Mouse (Mus musculus) testis, adult 2 months (tissue): Measurements from ENCODE around the gene Htr2c. TPM values are rescaled to one million over a fixed set of nuclear protein-coding genes. Genes with fewer than 3 reads are reported as not detected.

ENCODE experiments used
- H3K27ac ChIP-seq: fragments of 200-500 bp; 2 replicates; pipeline ENCODE4 v1.5.1; 2012; ENCODE audit warnings: low read depth, low read length; ENCODE audit not compliant: control insufficient read depth, insufficient read depth
- H3K27me3 ChIP-seq: fragments of 200-500 bp; 2 replicates; pipeline ENCODE4 v1.6.1; 2012; ENCODE audit warnings: mild to moderate bottlenecking, low read length, moderate library complexity; ENCODE audit not compliant: control insufficient read depth, insufficient read depth
- H3K36me3 ChIP-seq: fragments of 200-500 bp; 2 replicates; pipeline ENCODE4 v1.6.1; 2012; ENCODE audit warnings: mild to moderate bottlenecking, low read length; ENCODE audit not compliant: control insufficient read depth, insufficient read depth
- H3K4me1 ChIP-seq: fragments of 200-500 bp; 2 replicates; pipeline ENCODE4 v1.6.1; 2012; ENCODE audit warnings: low read length; ENCODE audit not compliant: control insufficient read depth, insufficient read depth
- H3K4me3 ChIP-seq: fragments of 200-500 bp; 2 replicates; pipeline ENCODE4 v1.5.1; 2012; ENCODE audit warnings: low read depth, mild to moderate bottlenecking, low read length, moderate library complexity, mixed read lengths; ENCODE audit not compliant: control insufficient read depth
- CTCF ChIP-seq: fragments of 200-500 bp; IDR thresholded peaks from 2 replicates; pipeline ENCODE4 v1.5.1; 2012; ENCODE audit warnings: low read depth, mild to moderate bottlenecking, inconsistent platforms, low read length, moderate library complexity; ENCODE audit not compliant: control insufficient read depth, insufficient read depth, insufficient replicate concordance
- POLR2A ChIP-seq: fragments of 200-500 bp; IDR thresholded peaks from 2 replicates; pipeline ENCODE4 v1.6.1; 2012; ENCODE audit warnings: low read depth, mild to moderate bottlenecking, inconsistent platforms, low read length, moderate library complexity; ENCODE audit not compliant: control insufficient read depth
- polyA plus RNA-seq: library from polyadenylated mRNA; depleted of rRNA; stranded (reverse); fragments of >200 nt; gene quantifications from 2 replicates; pipeline ENCODE4 v1.2.3, GENCODE M21; 2012

Htr2c gene
- polyA plus RNA-seq, 1 experiment, result 0.04 TPM

GRCm38 (mm10) chrX:147238806-147239542, 276.7 kb downstream of the Htr2c start:
- TF ChIP-seq CTCF (no peak), POLR2A (no peak)
- no peaks in the 10 kb centered on the region for H3K4me1 ChIP-seq
- H3K4me3 ChIP-seq, result no peak overlapping the region
- no peaks in the 10 kb centered on the region for H3K36me3 ChIP-seq
- H3K27ac ChIP-seq, result no peak overlapping the region
- H3K27me3 ChIP-seq, result no peaks in the 10 kb centered on the region
